In genomic region chr14:31669161-31669611, GRCm38 (mm10) we compare ENCODE assay signal across 9 mouse cellular contexts. TPM values are rescaled to one million over a fixed set of nuclear protein-coding genes. Genes with fewer than 3 reads are reported as not detected.
A peak's percentile ranks its signal among the peaks of the same experiment; 100 is the strongest.
DNase-seq lines count a peak whose midpoint lies in the region; ATAC-seq and TF ChIP-seq lines count a peak whose summit lies in the region.
"Had no signal": no experiment of that assay in that cellular context is flagged by ENCODE, and none has a peak within 500 bp of the region (broad histone marks: within the 10 kb centered on the region; RNA-seq: fewer than 3 reads in every experiment).

No protein-coding gene starts in this region.

- DNase-seq in cerebellum, adult 18-20 months: peak; percentile 49 to 54
- peak; percentile 52 for DNase-seq in cerebellum, adult 9-10 months
- DNase-seq in gastrocnemius, postnatal 14 days: peak; percentile 84
- DNase-seq in hindbrain, postnatal 0 days (ENCODE audit: low spot score): peak; percentile 31
- peak; percentile 51 for DNase-seq in left cerebral cortex, postnatal 4 days
- no peak for DNase-seq in midbrain, embryonic 10.5 days (ENCODE audit: low spot score)
- DNase-seq in thymus, postnatal 4 days: peak; percentile 63

- H3K4me1 ChIP-seq in hindbrain, postnatal 0 days (ENCODE audit: insufficient read depth, low read length): peaks cover 19% of the 10 kb centered on the region; the same call in 1 of the 2 replicates
- peaks cover 36% of the 10 kb centered on the region for H3K4me1 ChIP-seq in midbrain, embryonic 10.5 days

- WGBS in hindbrain, postnatal 0 days: 46% methylated on average over 13 of the region's 13 CpGs
- WGBS in midbrain, embryonic 10.5 days: 83% methylated on average over 13 of the region's 13 CpGs

- H3K36me3 ChIP-seq in hindbrain, postnatal 0 days (ENCODE audit: insufficient read depth, low read length): peaks cover 4% of the 10 kb centered on the region; the same call in 1 of the 2 replicates
- H3K36me3 ChIP-seq in midbrain, embryonic 10.5 days: peaks cover 9% of the 10 kb centered on the region

- no peak for ATAC-seq in cerebellum, adult (ENCODE audit: insufficient number of reproducible peaks, low FRiP score, low TSS enrichment)
- ATAC-seq in hindbrain, postnatal 0 days: peak; percentile 57; the same call in 1 of the 2 replicates

- no peaks in the 10 kb centered on the region for H3K27me3 ChIP-seq in hindbrain, postnatal 0 days (ENCODE audit: insufficient read depth, low read length)
- H3K27me3 ChIP-seq in midbrain, embryonic 10.5 days (ENCODE audit: low read depth, poor library complexity, severe bottlenecking): no peaks in the 10 kb centered on the region

- no peak overlapping the region for H3K9ac ChIP-seq in hindbrain, postnatal 0 days (replicated peaks; ENCODE audit: low read length)

- intact Hi-C loops in gastrocnemius, postnatal 14 days (cut with DNase I; ENCODE audit: low total_unique reads): no loop called here
- intact Hi-C loops in left cerebral cortex, postnatal 4 days (cut with DNase I): no loop called here

- H3K9me3 ChIP-seq in hindbrain, postnatal 0 days (ENCODE audit: low read length): no peaks in the 10 kb centered on the region
- H3K9me3 ChIP-seq in midbrain, embryonic 10.5 days (replicated peaks): no peaks in the 10 kb centered on the region

- no peak for TF ChIP-seq CTCF in hindbrain, postnatal 0 days (IDR thresholded peaks at IDR 0.05; ENCODE audit: low read depth)

- no peak overlapping the region for H3K4me3 ChIP-seq in hindbrain, postnatal 0 days (ENCODE audit: low read length)
- H3K4me3 ChIP-seq in midbrain, embryonic 10.5 days: no peak overlapping the region

- no peak overlapping the region for H3K4me2 ChIP-seq in hindbrain, postnatal 0 days (ENCODE audit: low read depth, low read length)

- peak overlapping the region; percentile 70 for H3K27ac ChIP-seq in hindbrain, postnatal 0 days
- peak overlapping the region; percentile 69 for H3K27ac ChIP-seq in midbrain, embryonic 10.5 days (replicated peaks)

RNA-seq across cellular contexts. Expression of gene Hacl1, which starts 28.1 kb away (rescaled TPM):
- 1 to 10 TPM; 7.3 to 8.1 TPM for total RNA-seq in gastrocnemius, postnatal 14 days (2021)
- total RNA-seq in hindbrain, postnatal 0 days (2014; rRNA removed): 6.3 and 12.8 TPM in 2 replicates
- polyA plus RNA-seq in hindbrain, postnatal 0 days (2015; fragmentation: Nextera tagmentation; extraction: Ambion mirVana): 10.9 and 11.3 TPM in 2 replicates
- 1 to 10 TPM; 4.9 to 6.0 TPM for total RNA-seq in left cerebral cortex, postnatal 4 days (2021)
- polyA plus RNA-seq in midbrain, embryonic 10.5 days (2016; fragmentation: Nextera tagmentation; extraction: Ambion mirVana): 7.2 and 9.5 TPM in 2 replicates

RNA-seq across cellular contexts. Expression of gene Btd, which starts 28.4 kb away (rescaled TPM):
- 1 to 10 TPM; 7.0 to 7.4 TPM for total RNA-seq in gastrocnemius, postnatal 14 days (2021)
- 30.8 and 42.4 TPM in 2 replicates for total RNA-seq in hindbrain, postnatal 0 days (2014; rRNA removed)
- polyA plus RNA-seq in hindbrain, postnatal 0 days (2015; fragmentation: Nextera tagmentation; extraction: Ambion mirVana): 22.4 and 24.5 TPM in 2 replicates
- total RNA-seq in left cerebral cortex, postnatal 4 days (2021): 1 to 10 TPM; 9.5 to 10.0 TPM
- polyA plus RNA-seq in midbrain, embryonic 10.5 days (2016; fragmentation: Nextera tagmentation; extraction: Ambion mirVana): 15.5 and 16.4 TPM in 2 replicates

RNA-seq across cellular contexts. Expression of gene Gm49387, which starts 28.5 kb away (rescaled TPM):
- not detected for total RNA-seq in gastrocnemius, postnatal 14 days (2021)
- total RNA-seq in hindbrain, postnatal 0 days (2014; rRNA removed): not detected in 2 replicates
- 1.2 TPM in 1 of 2 replicates, not detected in the other for polyA plus RNA-seq in hindbrain, postnatal 0 days (2015; fragmentation: Nextera tagmentation; extraction: Ambion mirVana)
- total RNA-seq in left cerebral cortex, postnatal 4 days (2021): not detected
- polyA plus RNA-seq in midbrain, embryonic 10.5 days (2016; fragmentation: Nextera tagmentation; extraction: Ambion mirVana): 0.12 and 1.4 TPM in 2 replicates
- polyA plus RNA-seq: gonadal fat pad, adult 2 months had no signal
